Mouse (Mus musculus) olfactory bulb, adult 2 months (tissue): ENCODE results near the gene Mok.

Experiments
- CTCF ChIP-seq: fragments of 200-500 bp; IDR thresholded peaks from 2 replicates; pipeline ENCODE4 v1.5.1; 2012; ENCODE audit warnings: low read depth, mild to moderate bottlenecking, low read length, moderate library complexity; ENCODE audit not compliant: insufficient read depth
- POLR2A ChIP-seq: fragments of 200-500 bp; IDR thresholded peaks from 2 replicates; pipeline ENCODE4 v1.6.1; 2012; ENCODE audit warnings: mild to moderate bottlenecking, low read depth, low read length, moderate library complexity; ENCODE audit not compliant: insufficient read depth

DNA sequence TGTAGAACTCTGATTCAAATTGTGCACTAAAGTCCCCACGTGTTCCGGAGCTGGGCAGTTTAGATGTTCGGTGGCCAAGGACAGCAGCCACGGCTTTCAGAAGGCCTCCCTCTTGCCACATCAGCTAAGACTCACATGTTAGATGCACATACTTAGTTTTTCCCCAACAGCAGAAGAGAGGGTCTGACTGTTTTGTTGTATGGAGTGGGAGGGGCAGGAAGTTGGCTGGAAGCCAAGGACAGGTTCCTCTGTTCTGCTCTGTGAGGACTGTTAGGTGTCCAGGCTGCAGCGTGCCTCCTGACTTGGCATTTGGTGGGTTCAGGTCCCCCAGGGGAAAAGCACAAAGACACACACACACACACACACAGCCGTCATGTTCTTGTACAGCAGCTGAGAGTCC is 45.7 kb downstream of the Mok start:
- TF ChIP-seq CTCF (no peak), POLR2A (no peak)
